Mouse (Mus musculus): ENCODE data around the gene Cd68.

DNA sequence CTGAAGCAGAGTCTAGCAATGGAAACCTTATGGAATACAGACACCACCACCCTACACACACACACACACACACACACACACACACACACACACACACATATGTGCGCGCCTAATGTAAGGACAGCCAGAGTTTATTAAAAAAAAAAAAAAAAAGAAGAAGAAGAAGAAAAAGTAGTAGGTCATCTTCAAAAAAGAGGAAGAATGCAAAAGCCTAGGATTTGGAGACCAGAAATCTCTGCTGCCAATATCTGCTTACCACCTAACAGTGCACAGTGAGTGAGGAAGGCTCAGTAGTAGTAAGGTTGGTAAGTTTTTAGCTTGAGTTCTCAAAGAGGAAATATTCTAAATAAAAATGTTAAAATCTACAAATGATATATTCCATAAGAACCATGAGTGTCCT lies 13.2 kb upstream of the Cd68 start:
- TF ChIP-seq CTCF (IDR thresholded peaks at IDR 0.05; ENCODE audit: low read depth) (no peak), EP300 (IDR thresholded peaks at IDR 0.05; ENCODE audit: low read depth) (no peak)

All from heart, postnatal 0 days (tissue).